Mouse (Mus musculus) E14TG2a.4 (cell line): ENCODE measurements at regions not wholly inside any gene's neighbourhood (a gene's known extent, or its start where the extent isn't known, plus 50 kb on each side); places are given as distances from the start of the nearest gene placed in this dataset.

ENCODE experiments used
- CTCF ChIP-seq: conservative IDR thresholded peaks from 2 replicates; pipeline ENCODE4 v1.5.1; 2014; ENCODE audit warnings: low read length
- NANOG ChIP-seq: IDR thresholded peaks from 2 replicates; pipeline ENCODE4 v1.6.1; 2014; ENCODE audit warnings: borderline replicate concordance, low read length, mixed read lengths

DNA sequence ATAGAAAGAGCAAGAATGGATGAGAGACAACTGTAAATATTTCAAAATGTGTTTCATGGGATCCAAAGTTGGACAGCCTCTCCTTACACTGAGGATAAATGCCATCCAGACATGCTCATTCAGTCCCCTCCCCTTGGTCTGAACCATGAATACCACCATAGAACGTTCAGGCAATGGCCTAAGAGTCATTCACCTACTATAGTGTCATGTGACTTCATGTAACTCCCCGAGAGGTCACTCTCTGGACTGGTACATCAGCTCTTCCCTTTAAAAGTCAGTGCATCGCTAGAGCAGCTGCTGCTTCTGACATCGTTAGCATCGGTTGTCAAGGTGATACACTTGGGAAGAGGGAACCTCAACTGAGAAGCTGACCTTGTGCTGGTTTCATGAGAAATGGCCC, 260.2 kb upstream of the Fn1 start:
- TF ChIP-seq CTCF, result no peak
- TF ChIP-seq NANOG, result no peak
